Mouse (Mus musculus) cerebellum, adult 2 months (tissue): ENCODE data around the gene Tsc22d2. TPM values are rescaled to one million over a fixed set of nuclear protein-coding genes. Genes with fewer than 3 reads are reported as not detected.

Experiments
- DNase-seq, 2 experiments: peaks; one replicate each; pipeline ENCODE4 v3.0.0; 2021
- H3K27ac ChIP-seq: fragments of 200-500 bp; 2 replicates; pipeline ENCODE4 v1.5.1; 2012; ENCODE audit warnings: low read length, control low read depth, inconsistent platforms; ENCODE audit not compliant: insufficient read depth
- H3K27me3 ChIP-seq: fragments of 200-500 bp; 2 replicates; pipeline ENCODE4 v1.6.1; 2012; ENCODE audit warnings: inconsistent platforms, mild to moderate bottlenecking, low read length, moderate library complexity; ENCODE audit not compliant: control insufficient read depth, insufficient read depth
- H3K4me1 ChIP-seq: fragments of 200-500 bp; 2 replicates; pipeline ENCODE4 v1.6.1; 2011; ENCODE audit warnings: low read length; ENCODE audit not compliant: control insufficient read depth, insufficient read depth
- H3K4me3 ChIP-seq: fragments of 200-500 bp; replicated peaks from 2 replicates; pipeline ENCODE3; 2011; ENCODE audit warnings: mild to moderate bottlenecking, low read depth, low read length, control low read depth; ENCODE audit not compliant: insufficient read depth
- CTCF ChIP-seq: fragments of 200-500 bp; IDR thresholded peaks from 2 replicates; pipeline ENCODE4 v1.5.1; 2011; ENCODE audit warnings: low read depth, mild to moderate bottlenecking, control low read depth, low read length, moderate library complexity, borderline replicate concordance; ENCODE audit not compliant: insufficient read depth
- POLR2A ChIP-seq: fragments of 200-500 bp; IDR thresholded peaks from 2 replicates; pipeline ENCODE4 v1.6.1; 2011; ENCODE audit warnings: low read length, control low read depth, borderline replicate concordance; ENCODE audit not compliant: insufficient read depth
- WGBS: fragments of 180-500 bp; shearing (Covaris S2); methylation state at CpG from one replicate; pipeline ENCODE4 v1.1.7; 2018; 5-methylcytosine and 5-hydroxymethylcytosine counted together
- polyA plus RNA-seq: library from polyadenylated mRNA; depleted of rRNA; stranded (reverse); fragments of >200 nt; gene quantifications from 2 replicates; pipeline ENCODE4 v1.2.3, GENCODE M21; 2012

Gene Tsc22d2
- polyA plus RNA-seq, 1 experiment, result 13.3 TPM

- Histone ChIP-seq H3K27me3 (no peaks in the 10 kb centered on the region), H3K27ac (no peak overlapping the region), H3K4me1 (no peaks in the 10 kb centered on the region), H3K4me3 (peak overlapping the region; percentile 39)
- WGBS, result 11% methylated on average over 7 of the region's 8 CpGs
- DNase-seq, result peak in 1 of 2 experiments; percentile 3
- TF ChIP-seq CTCF (no peak), POLR2A (no peak)
These were observed 73.7 kb downstream of the Tsc22d2 start for GRCm38 (mm10) chr3:58487999-58488775.

- H3K27ac ChIP-seq, result no peak overlapping the region
- H3K27me3 ChIP-seq, result no peaks in the 10 kb centered on the region
- H3K4me3 ChIP-seq, result no peak overlapping the region
- no peak for TF ChIP-seq POLR2A
- TF ChIP-seq CTCF, result peak; percentile 32; the same call in 1 of the 2 replicates
- no peaks in the 10 kb centered on the region for H3K4me1 ChIP-seq
- DNase-seq, result peak; percentile 13 to 16
- WGBS, result 55% methylated on average over 7 of the region's 7 CpGs
These were observed 76.3 kb downstream of the Tsc22d2 start for GRCm38 (mm10) chr3:58490787-58491186.

- H3K27me3 ChIP-seq, result no peaks in the 10 kb centered on the region
- no peak for DNase-seq
- H3K4me3 ChIP-seq, result no peak overlapping the region
- TF ChIP-seq POLR2A (no peak), CTCF (no peak)
- 62% methylated on average over 4 of the region's 4 CpGs for WGBS
- H3K27ac ChIP-seq, result no peak overlapping the region
- no peaks in the 10 kb centered on the region for H3K4me1 ChIP-seq
These were observed 79.1 kb downstream of the Tsc22d2 start for GRCm38 (mm10) chr3:58493621-58494020.

- Histone ChIP-seq H3K27ac (no peak overlapping the region), H3K4me3 (no peak overlapping the region), H3K27me3 (no peaks in the 10 kb centered on the region), H3K4me1 (no peaks in the 10 kb centered on the region)
- DNase-seq, result no peak
- WGBS, result 58% methylated on average over 2 of the region's 2 CpGs
- TF ChIP-seq CTCF, result no peak
- no peak for TF ChIP-seq POLR2A
These were observed 87.4 kb downstream of the Tsc22d2 start for GRCm38 (mm10) chr3:58501961-58502360.

- Histone ChIP-seq H3K27ac (no peak overlapping the region), H3K4me3 (no peak overlapping the region), H3K4me1 (no peaks in the 10 kb centered on the region), H3K27me3 (no peaks in the 10 kb centered on the region)
- 37% methylated on average over 3 of the region's 3 CpGs for WGBS
- DNase-seq, result no peak
- TF ChIP-seq POLR2A, result no peak
- no peak for TF ChIP-seq CTCF
These were observed 89.3 kb downstream of the Tsc22d2 start for GRCm38 (mm10) chr3:58503720-58504333.

GRCm38 (mm10) chr3:58504676-58505075 lies 90.2 kb downstream of the Tsc22d2 start:
- no peak overlapping the region for H3K27ac ChIP-seq
- DNase-seq, result no peak
- no peaks in the 10 kb centered on the region for H3K4me1 ChIP-seq
- H3K27me3 ChIP-seq, result no peaks in the 10 kb centered on the region
- TF ChIP-seq POLR2A (no peak), CTCF (no peak)
- H3K4me3 ChIP-seq, result no peak overlapping the region

- Histone ChIP-seq H3K27ac (no peak overlapping the region), H3K4me3 (no peak overlapping the region), H3K27me3 (no peaks in the 10 kb centered on the region), H3K4me1 (no peaks in the 10 kb centered on the region)
- TF ChIP-seq POLR2A (no peak), CTCF (no peak)
- WGBS, result 90% methylated on average over 7 of the region's 7 CpGs
- DNase-seq, result no peak
These were observed 93.7 kb downstream of the Tsc22d2 start for GRCm38 (mm10) chr3:58508020-58508750.
